Mouse (Mus musculus) midbrain, embryonic 15.5 days (tissue): ENCODE data around the gene Nwd2. TPM values are rescaled to one million over a fixed set of nuclear protein-coding genes. Genes with fewer than 3 reads are reported as not detected.

Source experiments
- ATAC-seq: fragments of 200-750 bp; cut with Nextera tagmentation; replicated peaks from 2 replicates; pipeline ENCODE4 v1.8.0; 2017; ENCODE audit warnings: moderate TSS enrichment
- H3K27ac ChIP-seq: fragments of 300-500 bp; sonication (generic); 2 replicates; pipeline ENCODE4 v1.5.1; 2015; ENCODE audit warnings: mild to moderate bottlenecking, inconsistent platforms
- H3K27me3 ChIP-seq: fragments of 300-500 bp; sonication (generic); replicated peaks from 2 replicates; pipeline ENCODE4 v1.6.1; 2015; ENCODE audit warnings: inconsistent platforms
- H3K36me3 ChIP-seq: fragments of 300-500 bp; sonication (generic); replicated peaks from 2 replicates; pipeline ENCODE4 v1.6.1; 2015; ENCODE audit warnings: inconsistent platforms
- H3K4me1 ChIP-seq: fragments of 300-500 bp; sonication (generic); 2 replicates; pipeline ENCODE4 v1.6.1; 2015; ENCODE audit warnings: inconsistent platforms
- H3K4me2 ChIP-seq: fragments of 300-500 bp; sonication (generic); 2 replicates; pipeline ENCODE4 v1.6.1; 2015; ENCODE audit warnings: inconsistent platforms, mild to moderate bottlenecking, moderate library complexity
- H3K4me3 ChIP-seq: fragments of 300-500 bp; sonication (generic); 2 replicates; pipeline ENCODE4 v1.5.1; 2015; ENCODE audit warnings: mild to moderate bottlenecking, inconsistent platforms
- H3K9ac ChIP-seq: fragments of 300-500 bp; sonication (generic); 2 replicates; pipeline ENCODE4 v1.6.1; 2015; ENCODE audit warnings: mild to moderate bottlenecking, inconsistent platforms
- H3K9me3 ChIP-seq: fragments of 300-500 bp; sonication (generic); 2 replicates; pipeline ENCODE4 v1.6.1; 2016; ENCODE audit warnings: inconsistent platforms
- WGBS: fragments of 180-500 bp; shearing (Covaris S2); methylation state at CpG from one replicate; pipeline ENCODE4 v1.1.7; 2015; ENCODE audit warnings: mixed read lengths; 5-methylcytosine and 5-hydroxymethylcytosine counted together
- polyA plus RNA-seq: library from polyadenylated mRNA; unstranded; fragments of >200 nt; fragmentation: Nextera tagmentation; extraction: Ambion mirVana; gene quantifications from 2 replicates; pipeline ENCODE4 v1.2.1, GENCODE M21; 2015

Gene Nwd2
- polyA plus RNA-seq, 1 experiment from 2014 or later: 9.0 TPM

- Histone ChIP-seq H3K9ac (no peak overlapping the region), H3K9me3 (no peaks in the 10 kb centered on the region), H3K36me3 (no peaks in the 10 kb centered on the region), H3K4me1 (no peaks in the 10 kb centered on the region), H3K4me3 (no peak overlapping the region), H3K4me2 (no peak overlapping the region), H3K27me3 (no peaks in the 10 kb centered on the region), H3K27ac (no peak overlapping the region)
- WGBS: 89% methylated on average over 2 of the region's 2 CpGs
- ATAC-seq: no peak
Observed at GRCm38 (mm10) chr5:63675934-63676333, 27.0 kb downstream of the Nwd2 start.

DNA sequence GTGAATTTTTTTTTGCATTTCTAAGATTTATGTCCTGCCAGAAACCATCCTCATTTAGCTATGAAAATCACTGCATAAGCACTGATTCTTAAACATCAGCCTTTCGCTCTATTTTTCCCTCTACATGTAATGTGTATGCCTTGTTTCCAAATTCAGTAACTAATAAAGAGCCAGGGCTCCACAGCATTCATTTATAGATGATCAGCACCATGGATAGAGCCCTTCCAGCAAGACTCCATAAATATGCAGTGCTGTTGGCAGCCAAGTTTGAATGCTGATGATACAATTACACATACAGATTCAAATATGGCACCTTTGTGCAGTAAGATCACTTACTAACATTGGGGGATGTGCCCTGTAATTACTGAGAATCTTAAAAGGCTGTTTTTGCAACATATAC, 40.2 kb downstream of the Nwd2 start:
- H3K4me1 ChIP-seq: no peaks in the 10 kb centered on the region
- no peak overlapping the region for H3K27ac ChIP-seq
- no peaks in the 10 kb centered on the region for H3K36me3 ChIP-seq
- 75% methylated on average over 1 of the region's 1 CpGs for WGBS
- no peaks in the 10 kb centered on the region for H3K9me3 ChIP-seq
- no peak for ATAC-seq
- H3K9ac ChIP-seq: no peak overlapping the region
- no peak overlapping the region for H3K4me2 ChIP-seq
- no peak overlapping the region for H3K4me3 ChIP-seq
- H3K27me3 ChIP-seq: no peaks in the 10 kb centered on the region

DNA sequence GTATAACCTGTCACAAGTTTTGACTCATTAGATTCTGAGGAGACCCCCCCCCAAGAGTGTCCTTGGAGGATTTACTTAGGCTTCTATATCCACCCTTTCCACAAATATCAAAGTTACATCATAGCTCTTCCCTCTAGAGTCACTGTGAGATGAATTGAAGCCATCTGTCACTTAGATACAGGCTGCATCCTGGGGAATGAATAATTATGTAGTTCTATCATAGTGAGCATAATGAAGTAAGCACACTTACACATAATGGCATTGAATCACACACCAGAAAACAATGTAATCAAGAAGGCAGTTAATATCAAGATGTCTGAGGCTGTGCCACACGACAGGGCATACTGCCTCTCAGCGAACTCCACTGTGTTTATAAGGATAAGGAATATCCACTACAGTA, 47.9 kb downstream of the Nwd2 start:
- Histone ChIP-seq H3K4me2 (no peak overlapping the region), H3K9me3 (no peaks in the 10 kb centered on the region), H3K27ac (no peak overlapping the region), H3K9ac (no peak overlapping the region), H3K4me1 (no peaks in the 10 kb centered on the region), H3K27me3 (no peaks in the 10 kb centered on the region), H3K4me3 (no peak overlapping the region), H3K36me3 (no peaks in the 10 kb centered on the region)
- ATAC-seq: peak; percentile 72
- 68% methylated on average over 2 of the region's 2 CpGs for whole genome bisulfite sequencing

DNA sequence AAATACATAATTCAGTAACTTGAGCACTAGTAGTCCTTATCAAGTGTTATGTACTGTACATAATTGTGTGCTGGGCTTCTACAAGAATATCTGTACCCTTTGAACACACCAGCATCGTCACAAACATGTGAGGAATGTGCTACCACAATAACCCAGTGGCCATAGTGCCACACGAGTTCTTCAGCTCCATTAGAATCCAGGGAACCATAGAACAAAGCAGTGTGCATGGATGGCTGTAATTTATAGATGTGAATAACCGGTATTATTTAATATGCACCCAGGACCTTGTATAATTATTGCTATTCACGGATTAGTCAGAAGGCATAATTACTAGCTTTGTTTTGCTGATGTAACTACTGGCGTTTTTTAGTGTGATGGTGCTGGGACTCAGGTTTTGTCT, 48.3 kb downstream of the Nwd2 start:
- Histone ChIP-seq H3K36me3 (no peaks in the 10 kb centered on the region), H3K4me1 (no peaks in the 10 kb centered on the region), H3K9ac (no peak overlapping the region), H3K4me3 (no peak overlapping the region), H3K4me2 (no peak overlapping the region), H3K9me3 (no peaks in the 10 kb centered on the region), H3K27ac (no peak overlapping the region), H3K27me3 (no peaks in the 10 kb centered on the region)
- peak; percentile 37; the same call in 1 of the 2 replicates for ATAC-seq
- WGBS: 63% methylated on average over 5 of the region's 5 CpGs

GRCm38 (mm10) chr5:63728955-63729354, 80.1 kb downstream of the Nwd2 start:
- ATAC-seq: no peak
- Histone ChIP-seq H3K27ac (no peak overlapping the region), H3K9ac (no peak overlapping the region), H3K27me3 (no peaks in the 10 kb centered on the region), H3K4me1 (no peaks in the 10 kb centered on the region), H3K36me3 (no peaks in the 10 kb centered on the region), H3K4me2 (no peak overlapping the region), H3K9me3 (no peaks in the 10 kb centered on the region), H3K4me3 (no peak overlapping the region)
- WGBS: 50% methylated on average over 3 of the region's 3 CpGs

- no peaks in the 10 kb centered on the region for H3K4me1 ChIP-seq
- H3K4me3 ChIP-seq: no peak overlapping the region
- no peaks in the 10 kb centered on the region for H3K9me3 ChIP-seq
- H3K4me2 ChIP-seq: no peak overlapping the region
- WGBS: 70% methylated on average over 7 of the region's 7 CpGs
- no peaks in the 10 kb centered on the region for H3K36me3 ChIP-seq
- no peaks in the 10 kb centered on the region for H3K27me3 ChIP-seq
- no peak overlapping the region for H3K9ac ChIP-seq
- no peak overlapping the region for H3K27ac ChIP-seq
- ATAC-seq: no peak
Observed at GRCm38 (mm10) chr5:63735521-63735920, 86.6 kb downstream of the Nwd2 start.

DNA sequence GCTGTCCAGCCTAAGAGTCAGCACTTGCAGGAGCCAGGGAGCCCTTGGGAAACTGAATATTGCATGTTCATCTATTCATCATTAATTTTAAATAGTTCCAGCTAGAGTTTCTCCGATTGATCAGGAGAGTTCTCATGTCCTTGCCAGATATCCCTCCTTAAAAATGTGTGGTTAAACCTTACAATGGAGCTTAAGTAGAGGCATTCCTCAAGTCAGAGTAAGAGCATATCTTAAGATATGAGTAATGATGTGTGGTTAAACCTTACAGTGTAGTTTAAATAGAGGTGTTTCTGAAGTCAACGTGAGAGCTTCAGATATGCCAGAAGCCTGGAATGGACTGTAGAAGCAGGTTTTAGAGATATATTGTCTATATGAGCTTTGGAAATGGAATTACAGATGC, 94.5 kb downstream of the Nwd2 start:
- Histone ChIP-seq H3K27ac (no peak overlapping the region), H3K9me3 (no peaks in the 10 kb centered on the region), H3K27me3 (no peaks in the 10 kb centered on the region), H3K36me3 (no peaks in the 10 kb centered on the region), H3K4me1 (0 out of 2 replicates have a peak, but pooled peaks cover under 1% of the 10 kb centered on the region), H3K4me3 (no peak overlapping the region), H3K9ac (no peak overlapping the region), H3K4me2 (no peak overlapping the region)
- WGBS: 87% methylated on average over 2 of the region's 2 CpGs
- ATAC-seq: no peak

DNA sequence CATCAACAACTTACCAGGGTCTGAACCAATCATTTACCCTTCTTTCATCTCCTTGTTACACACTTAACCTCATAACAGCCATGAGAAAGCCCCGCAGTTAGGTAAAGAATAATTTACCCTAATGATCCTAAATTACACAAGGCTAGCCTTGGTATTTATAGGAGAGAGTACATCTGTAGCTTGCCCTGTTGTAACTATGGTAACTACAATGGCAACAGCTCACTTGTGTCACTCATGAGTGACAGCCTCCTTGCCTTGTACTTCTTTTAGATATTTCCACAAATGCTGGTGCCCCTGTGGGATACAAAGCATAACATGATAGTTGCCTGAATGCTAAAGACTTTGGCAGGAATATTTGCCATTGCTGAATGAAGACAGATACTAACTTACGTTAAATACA, 99.4 kb downstream of the Nwd2 start:
- no peaks in the 10 kb centered on the region for H3K27me3 ChIP-seq
- no peaks in the 10 kb centered on the region for H3K9me3 ChIP-seq
- peaks cover 5% of the 10 kb centered on the region; the same call in 1 of the 2 replicates for H3K4me1 ChIP-seq
- no peak overlapping the region for H3K4me2 ChIP-seq
- no peak overlapping the region for H3K9ac ChIP-seq
- no peak overlapping the region for H3K27ac ChIP-seq
- peak; percentile 77 for ATAC-seq
- no peak overlapping the region for H3K4me3 ChIP-seq
- H3K36me3 ChIP-seq: no peaks in the 10 kb centered on the region
- 66% methylated on average over 2 of the region's 2 CpGs for WGBS

- Histone ChIP-seq H3K4me1 (peaks cover 5% of the 10 kb centered on the region; the same call in 1 of the 2 replicates), H3K36me3 (no peaks in the 10 kb centered on the region), H3K4me3 (no peak overlapping the region), H3K9ac (no peak overlapping the region), H3K27me3 (no peaks in the 10 kb centered on the region), H3K4me2 (no peak overlapping the region), H3K27ac (no peak overlapping the region), H3K9me3 (no peaks in the 10 kb centered on the region)
- 41% methylated on average over 1 of the region's 1 CpGs for WGBS
- ATAC-seq: peak; percentile 52
Observed at GRCm38 (mm10) chr5:63748759-63749158, 99.9 kb downstream of the Nwd2 start.

GRCm38 (mm10) chr5:63755092-63755761, 106.3 kb downstream of the Nwd2 start:
- Histone ChIP-seq H3K36me3 (no peaks in the 10 kb centered on the region), H3K27me3 (no peaks in the 10 kb centered on the region), H3K4me2 (no peak overlapping the region), H3K4me1 (no peaks in the 10 kb centered on the region), H3K9ac (no peak overlapping the region), H3K9me3 (no peaks in the 10 kb centered on the region), H3K4me3 (no peak overlapping the region), H3K27ac (no peak overlapping the region)
- ATAC-seq: no peak
- 77% methylated on average over 5 of the region's 5 CpGs for whole genome bisulfite sequencing

- no peak overlapping the region for H3K9ac ChIP-seq
- no peak for ATAC-seq
Observed at GRCm38 (mm10) chr5:63755938-63756337, 107.0 kb downstream of the Nwd2 start.

DNA sequence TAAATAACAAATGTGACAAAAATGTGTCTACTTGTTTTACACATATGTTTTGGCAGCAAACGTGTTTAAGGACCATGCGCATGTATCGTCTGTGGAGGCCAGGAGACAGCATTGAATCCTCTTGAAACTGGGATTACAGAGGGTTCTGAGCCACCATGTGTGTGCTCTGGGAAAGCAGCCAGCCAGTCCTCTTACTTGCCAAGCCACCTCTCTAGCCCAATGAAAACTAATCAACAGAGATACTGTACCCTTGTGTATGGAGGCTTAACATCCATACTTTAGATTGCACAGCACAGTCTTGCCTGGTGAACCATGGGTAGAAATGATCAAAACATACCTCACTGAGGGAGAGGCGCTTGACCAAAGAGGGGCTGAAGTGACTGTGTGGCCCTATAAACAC, 117.0 kb downstream of the Nwd2 start:
- Histone ChIP-seq H3K36me3 (no peaks in the 10 kb centered on the region), H3K4me3 (no peak overlapping the region), H3K27ac (no peak overlapping the region), H3K9me3 (no peaks in the 10 kb centered on the region), H3K9ac (no peak overlapping the region), H3K4me1 (no peaks in the 10 kb centered on the region), H3K4me2 (no peak overlapping the region), H3K27me3 (no peaks in the 10 kb centered on the region)
- 84% methylated on average over 4 of the region's 4 CpGs for WGBS
- ATAC-seq: peak; percentile 46; the same call in 1 of the 2 replicates

More at GRCm38 (mm10) chr5:63755938-63756337, 107.0 kb downstream of the Nwd2 start:
- H3K9me3 ChIP-seq: no peaks in the 10 kb centered on the region
- H3K27me3 ChIP-seq: no peaks in the 10 kb centered on the region
- no peaks in the 10 kb centered on the region for H3K4me1 ChIP-seq
- H3K4me3 ChIP-seq: no peak overlapping the region
- H3K4me2 ChIP-seq: no peak overlapping the region
- no peaks in the 10 kb centered on the region for H3K36me3 ChIP-seq
- 85% methylated on average over 3 of the region's 3 CpGs for WGBS
- H3K27ac ChIP-seq: no peak overlapping the region

DNA sequence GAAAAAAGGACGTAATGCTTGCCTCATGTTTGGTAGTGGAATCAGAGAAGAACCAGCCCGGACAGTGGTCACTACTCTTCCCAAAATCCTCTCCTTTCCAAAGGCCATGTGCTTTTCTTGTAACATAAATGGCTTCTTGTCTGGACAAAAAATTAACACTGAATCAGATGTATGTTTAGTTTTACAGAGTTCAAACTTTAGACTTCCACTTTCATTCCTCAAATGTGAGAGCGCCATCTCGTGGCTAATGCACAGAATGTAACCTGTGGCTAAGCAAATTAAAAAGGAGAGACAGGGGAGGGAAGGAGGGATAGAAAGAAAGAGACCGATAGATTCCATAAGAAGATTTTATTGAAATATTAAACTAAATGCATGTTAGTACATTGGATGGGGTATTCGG, 117.8 kb downstream of the Nwd2 start:
- no peaks in the 10 kb centered on the region for H3K36me3 ChIP-seq
- H3K9ac ChIP-seq: no peak overlapping the region
- no peaks in the 10 kb centered on the region for H3K4me1 ChIP-seq
- no peak overlapping the region for H3K4me3 ChIP-seq
- 44% methylated on average over 6 of the region's 6 CpGs for WGBS
- no peaks in the 10 kb centered on the region for H3K27me3 ChIP-seq
- no peak overlapping the region for H3K27ac ChIP-seq
- H3K4me2 ChIP-seq: no peak overlapping the region
- ATAC-seq: peak; percentile 41; the same call in 1 of the 2 replicates
- H3K9me3 ChIP-seq: no peaks in the 10 kb centered on the region
